Mouse (Mus musculus): ENCODE data around the gene Zbtb33. TPM values are rescaled to one million over a fixed set of nuclear protein-coding genes. Genes with fewer than 3 reads are reported as not detected.
A peak's percentile ranks its signal among the peaks of the same experiment; 100 is the strongest.

The Zbtb33 gene
- polyA plus RNA-seq, 1 experiment from 2014 or later, result 0.79 TPM

GRCm38 (mm10) chrX:38185520-38185919 is 4.1 kb upstream of the Zbtb33 start:
- Histone ChIP-seq H3K9me3 (replicated peaks; ENCODE audit: control insufficient read depth, low read length) (no peaks in the 10 kb centered on the region), H3K27ac (ENCODE audit: low read length) (no peak overlapping the region), H3K4me2 (ENCODE audit: low read depth, low read length) (no peak overlapping the region), H3K36me3 (ENCODE audit: control insufficient read depth, insufficient read depth) (no peaks in the 10 kb centered on the region), H3K27me3 (ENCODE audit: control insufficient read depth, insufficient read depth, low read depth, low read length) (peaks cover 3% of the 10 kb centered on the region; the same call in 1 of the 2 replicates), H3K4me3 (ENCODE audit: low read depth, low read length) (no peak overlapping the region), H3K4me1 (ENCODE audit: control insufficient read depth, low read depth, low read length) (no peaks in the 10 kb centered on the region), H3K9ac (ENCODE audit: low read depth, low read length) (no peak overlapping the region)
- WGBS (ENCODE audit: insufficient replicate concordance), result 27% methylated on average over 2 of the region's 2 CpGs
- ATAC-seq (ENCODE audit: low read depth), result no peak

GRCm38 (mm10) chrX:38190458-38190764 is 818 bp downstream of the Zbtb33 start:
- H3K4me1 ChIP-seq (ENCODE audit: control insufficient read depth, low read depth, low read length), result no peaks in the 10 kb centered on the region
- WGBS (ENCODE audit: insufficient replicate concordance), result 20% methylated on average over 3 of the region's 3 CpGs
- H3K9ac ChIP-seq (ENCODE audit: low read depth, low read length), result peak overlapping the region; percentile 77
- no peaks in the 10 kb centered on the region for H3K36me3 ChIP-seq (ENCODE audit: control insufficient read depth, insufficient read depth)
- peak overlapping the region; percentile 67 for H3K4me2 ChIP-seq (ENCODE audit: low read depth, low read length)
- no peaks in the 10 kb centered on the region for H3K9me3 ChIP-seq (replicated peaks; ENCODE audit: control insufficient read depth, low read length)
- no peak for ATAC-seq (ENCODE audit: low read depth)
- H3K27me3 ChIP-seq (ENCODE audit: control insufficient read depth, insufficient read depth, low read depth, low read length), result no peaks in the 10 kb centered on the region
- H3K27ac ChIP-seq (ENCODE audit: low read length), result no peak overlapping the region
- H3K4me3 ChIP-seq (ENCODE audit: low read depth, low read length), result peak overlapping the region; percentile 72

GRCm38 (mm10) chrX:38201816-38202215 is 12.2 kb downstream of the Zbtb33 start:
- no peak overlapping the region for H3K27ac ChIP-seq (ENCODE audit: low read length)
- no peaks in the 10 kb centered on the region for H3K27me3 ChIP-seq (ENCODE audit: control insufficient read depth, insufficient read depth, low read depth, low read length)
- no peaks in the 10 kb centered on the region for H3K9me3 ChIP-seq (replicated peaks; ENCODE audit: control insufficient read depth, low read length)
- no peaks in the 10 kb centered on the region for H3K4me1 ChIP-seq (ENCODE audit: control insufficient read depth, low read depth, low read length)
- H3K36me3 ChIP-seq (ENCODE audit: control insufficient read depth, insufficient read depth), result no peaks in the 10 kb centered on the region
- no peak overlapping the region for H3K4me3 ChIP-seq (ENCODE audit: low read depth, low read length)
- no peak overlapping the region for H3K9ac ChIP-seq (ENCODE audit: low read depth, low read length)
- WGBS (ENCODE audit: insufficient replicate concordance), result 48% methylated on average over 2 of the region's 2 CpGs
- no peak overlapping the region for H3K4me2 ChIP-seq (ENCODE audit: low read depth, low read length)
- no peak for ATAC-seq (ENCODE audit: low read depth)

- H3K9ac ChIP-seq (ENCODE audit: low read depth, low read length), result no peak overlapping the region
- H3K27me3 ChIP-seq (ENCODE audit: control insufficient read depth, insufficient read depth, low read depth, low read length), result no peaks in the 10 kb centered on the region
- H3K4me1 ChIP-seq (ENCODE audit: control insufficient read depth, low read depth, low read length), result no peaks in the 10 kb centered on the region
- WGBS (ENCODE audit: insufficient replicate concordance), result 54% methylated on average over 1 of the region's 1 CpGs
- H3K36me3 ChIP-seq (ENCODE audit: control insufficient read depth, insufficient read depth), result no peaks in the 10 kb centered on the region
- no peak overlapping the region for H3K4me2 ChIP-seq (ENCODE audit: low read depth, low read length)
- no peak overlapping the region for H3K27ac ChIP-seq (ENCODE audit: low read length)
- ATAC-seq (ENCODE audit: low read depth), result no peak
- H3K9me3 ChIP-seq (replicated peaks; ENCODE audit: control insufficient read depth, low read length), result no peaks in the 10 kb centered on the region
- H3K4me3 ChIP-seq (ENCODE audit: low read depth, low read length), result no peak overlapping the region
Observed at GRCm38 (mm10) chrX:38207392-38207791, 17.8 kb downstream of the Zbtb33 start.

GRCm38 (mm10) chrX:38216986-38217675 is 27.5 kb downstream of the Zbtb33 start:
- no peak overlapping the region for H3K9ac ChIP-seq (ENCODE audit: low read depth, low read length)
- 67% methylated on average over 9 of the region's 9 CpGs for WGBS (ENCODE audit: insufficient replicate concordance)

GRCm38 (mm10) chrX:38217676-38217991 is 28.0 kb downstream of the Zbtb33 start:
- H3K4me2 ChIP-seq (ENCODE audit: low read depth, low read length), result no peak overlapping the region
- WGBS (ENCODE audit: insufficient replicate concordance), result 62% methylated on average over 2 of the region's 2 CpGs
- no peaks in the 10 kb centered on the region for H3K9me3 ChIP-seq (replicated peaks; ENCODE audit: control insufficient read depth, low read length)
- no peaks in the 10 kb centered on the region for H3K4me1 ChIP-seq (ENCODE audit: control insufficient read depth, low read depth, low read length)
- H3K27ac ChIP-seq (ENCODE audit: low read length), result no peak overlapping the region; the same call in 1 of the 2 replicates
- no peak overlapping the region for H3K9ac ChIP-seq (ENCODE audit: low read depth, low read length)
- no peak overlapping the region for H3K4me3 ChIP-seq (ENCODE audit: low read depth, low read length)
- H3K36me3 ChIP-seq (ENCODE audit: control insufficient read depth, insufficient read depth), result no peaks in the 10 kb centered on the region
- no peak for ATAC-seq (ENCODE audit: low read depth)
- no peaks in the 10 kb centered on the region for H3K27me3 ChIP-seq (ENCODE audit: control insufficient read depth, insufficient read depth, low read depth, low read length)

More at GRCm38 (mm10) chrX:38216986-38217675, 27.5 kb downstream of the Zbtb33 start:
- H3K36me3 ChIP-seq (ENCODE audit: control insufficient read depth, insufficient read depth), result no peaks in the 10 kb centered on the region
- no peak overlapping the region; the same call in 1 of the 2 replicates for H3K27ac ChIP-seq (ENCODE audit: low read length)
- H3K4me1 ChIP-seq (ENCODE audit: control insufficient read depth, low read depth, low read length), result no peaks in the 10 kb centered on the region
- ATAC-seq (ENCODE audit: low read depth), result peak; percentile 27; the same call in 1 of the 2 replicates
- no peaks in the 10 kb centered on the region for H3K27me3 ChIP-seq (ENCODE audit: control insufficient read depth, insufficient read depth, low read depth, low read length)
- no peak overlapping the region for H3K4me2 ChIP-seq (ENCODE audit: low read depth, low read length)
- H3K4me3 ChIP-seq (ENCODE audit: low read depth, low read length), result no peak overlapping the region
- H3K9me3 ChIP-seq (replicated peaks; ENCODE audit: control insufficient read depth, low read length), result no peaks in the 10 kb centered on the region

GRCm38 (mm10) chrX:38222757-38223156 is 33.2 kb downstream of the Zbtb33 start:
- Histone ChIP-seq H3K4me1 (ENCODE audit: control insufficient read depth, low read depth, low read length) (no peaks in the 10 kb centered on the region), H3K27me3 (ENCODE audit: control insufficient read depth, insufficient read depth, low read depth, low read length) (no peaks in the 10 kb centered on the region), H3K9me3 (replicated peaks; ENCODE audit: control insufficient read depth, low read length) (no peaks in the 10 kb centered on the region), H3K4me2 (ENCODE audit: low read depth, low read length) (no peak overlapping the region), H3K9ac (ENCODE audit: low read depth, low read length) (no peak overlapping the region), H3K36me3 (ENCODE audit: control insufficient read depth, insufficient read depth) (no peaks in the 10 kb centered on the region), H3K4me3 (ENCODE audit: low read depth, low read length) (no peak overlapping the region), H3K27ac (ENCODE audit: low read length) (no peak overlapping the region)
- no peak for ATAC-seq (ENCODE audit: low read depth)
- WGBS (ENCODE audit: insufficient replicate concordance), result 49% methylated on average over 2 of the region's 2 CpGs

- 59% methylated on average over 1 of the region's 1 CpGs for WGBS (ENCODE audit: insufficient replicate concordance)
- H3K27ac ChIP-seq (ENCODE audit: low read length), result no peak overlapping the region
- H3K9ac ChIP-seq (ENCODE audit: low read depth, low read length), result no peak overlapping the region
- no peaks in the 10 kb centered on the region for H3K9me3 ChIP-seq (replicated peaks; ENCODE audit: control insufficient read depth, low read length)
- no peak overlapping the region for H3K4me2 ChIP-seq (ENCODE audit: low read depth, low read length)
- H3K4me1 ChIP-seq (ENCODE audit: control insufficient read depth, low read depth, low read length), result no peaks in the 10 kb centered on the region
- ATAC-seq (ENCODE audit: low read depth), result no peak
- no peaks in the 10 kb centered on the region for H3K36me3 ChIP-seq (ENCODE audit: control insufficient read depth, insufficient read depth)
- H3K4me3 ChIP-seq (ENCODE audit: low read depth, low read length), result no peak overlapping the region
- no peaks in the 10 kb centered on the region for H3K27me3 ChIP-seq (ENCODE audit: control insufficient read depth, insufficient read depth, low read depth, low read length)
Observed at GRCm38 (mm10) chrX:38229888-38230287, 40.3 kb downstream of the Zbtb33 start.

- H3K4me2 ChIP-seq (ENCODE audit: low read depth, low read length), result no peak overlapping the region
- no peak overlapping the region for H3K27ac ChIP-seq (ENCODE audit: low read length)
- H3K9me3 ChIP-seq (replicated peaks; ENCODE audit: control insufficient read depth, low read length), result no peaks in the 10 kb centered on the region
- no peak overlapping the region for H3K4me3 ChIP-seq (ENCODE audit: low read depth, low read length)
- no peaks in the 10 kb centered on the region for H3K36me3 ChIP-seq (ENCODE audit: control insufficient read depth, insufficient read depth)
- no peak for ATAC-seq (ENCODE audit: low read depth)
- 23% methylated on average over 2 of the region's 2 CpGs for WGBS (ENCODE audit: insufficient replicate concordance)
- no peak overlapping the region for H3K9ac ChIP-seq (ENCODE audit: low read depth, low read length)
- H3K27me3 ChIP-seq (ENCODE audit: control insufficient read depth, insufficient read depth, low read depth, low read length), result no peaks in the 10 kb centered on the region
- H3K4me1 ChIP-seq (ENCODE audit: control insufficient read depth, low read depth, low read length), result no peaks in the 10 kb centered on the region
Observed at GRCm38 (mm10) chrX:38237731-38238130, 48.1 kb downstream of the Zbtb33 start.

All from liver, embryonic 16.5 days (tissue).